Mouse (Mus musculus): Measurements from ENCODE around the gene Ttl. TPM values are rescaled to one million over a fixed set of nuclear protein-coding genes. Genes with fewer than 3 reads are reported as not detected.

Ttl gene
- polyA plus RNA-seq, 1 experiment: 14.0 TPM

DNA sequence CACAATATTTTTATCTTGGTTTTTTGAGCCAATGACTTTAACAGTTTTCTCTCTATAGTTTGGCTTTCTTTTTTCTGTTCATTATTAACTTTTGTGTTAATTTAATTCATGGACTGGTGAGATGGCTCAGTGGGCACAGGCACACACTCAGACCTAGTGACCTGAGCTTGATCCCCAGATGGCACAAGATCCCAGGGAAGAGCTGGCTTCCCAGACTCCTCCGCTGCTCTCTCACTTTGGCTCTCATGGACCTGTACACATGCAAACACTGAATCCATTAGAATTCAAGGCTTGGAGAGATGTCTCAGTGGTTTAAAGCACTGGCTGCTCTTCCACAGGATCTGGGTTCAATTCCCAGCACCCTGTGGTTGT is 50.6 kb downstream of the Ttl start:
- Histone ChIP-seq H3K27ac (replicated peaks; ENCODE audit: low read depth, low read length) (no peak overlapping the region), H3K4me3 (ENCODE audit: insufficient read depth, low read depth, low read length) (no peak overlapping the region), H3K4me1 (ENCODE audit: control insufficient read depth, insufficient read depth, insufficient read length, low read length) (no peaks in the 10 kb centered on the region)

DNA sequence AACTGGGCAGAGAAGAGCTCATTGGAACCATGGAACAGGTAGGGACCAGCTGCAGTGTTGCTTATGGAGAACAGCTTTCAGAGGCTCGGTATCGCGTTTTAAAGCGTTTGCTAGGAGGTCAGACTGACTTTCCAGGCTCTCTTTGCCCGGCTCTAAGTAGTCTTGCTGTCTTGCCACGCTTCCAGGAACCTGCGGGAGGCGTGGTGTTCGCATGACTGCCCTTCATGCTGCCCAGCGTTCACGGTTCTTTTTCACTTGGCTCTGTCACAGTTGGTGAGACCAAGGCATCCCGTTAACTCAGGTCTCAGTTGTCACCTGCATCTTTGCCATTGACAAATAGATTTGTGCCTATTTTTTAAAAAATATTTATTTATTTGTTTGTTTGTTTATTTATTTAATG is 52.3 kb downstream of the Ttl start:
- Histone ChIP-seq H3K27ac (replicated peaks; ENCODE audit: low read depth, low read length) (no peak overlapping the region), H3K4me3 (ENCODE audit: insufficient read depth, low read depth, low read length) (no peak overlapping the region), H3K4me1 (ENCODE audit: control insufficient read depth, insufficient read depth, insufficient read length, low read length) (no peaks in the 10 kb centered on the region)

DNA sequence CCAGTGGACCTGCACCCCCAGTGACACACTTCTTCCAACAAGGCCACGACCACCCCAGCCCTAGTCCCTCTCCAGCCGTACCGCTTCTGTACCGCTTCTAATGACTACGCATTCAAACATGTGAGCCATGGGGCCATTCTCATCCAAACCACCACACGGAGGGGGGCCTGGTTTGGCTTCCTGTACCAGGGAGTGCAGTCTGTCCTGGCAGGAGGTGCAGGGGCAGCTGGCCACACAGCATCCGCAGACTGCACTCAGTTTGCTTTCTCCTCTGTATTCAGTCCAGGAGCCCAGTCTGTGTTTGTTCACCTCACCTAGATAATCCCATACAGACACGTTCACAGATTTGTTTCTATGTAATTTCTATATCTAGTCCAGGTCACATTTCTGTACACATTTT is 56.2 kb downstream of the Ttl start:
- H3K4me3 ChIP-seq (ENCODE audit: insufficient read depth, low read depth, low read length): no peak overlapping the region
- no peaks in the 10 kb centered on the region for H3K4me1 ChIP-seq (ENCODE audit: control insufficient read depth, insufficient read depth, insufficient read length, low read length)
- no peak overlapping the region for H3K27ac ChIP-seq (replicated peaks; ENCODE audit: low read depth, low read length)

DNA sequence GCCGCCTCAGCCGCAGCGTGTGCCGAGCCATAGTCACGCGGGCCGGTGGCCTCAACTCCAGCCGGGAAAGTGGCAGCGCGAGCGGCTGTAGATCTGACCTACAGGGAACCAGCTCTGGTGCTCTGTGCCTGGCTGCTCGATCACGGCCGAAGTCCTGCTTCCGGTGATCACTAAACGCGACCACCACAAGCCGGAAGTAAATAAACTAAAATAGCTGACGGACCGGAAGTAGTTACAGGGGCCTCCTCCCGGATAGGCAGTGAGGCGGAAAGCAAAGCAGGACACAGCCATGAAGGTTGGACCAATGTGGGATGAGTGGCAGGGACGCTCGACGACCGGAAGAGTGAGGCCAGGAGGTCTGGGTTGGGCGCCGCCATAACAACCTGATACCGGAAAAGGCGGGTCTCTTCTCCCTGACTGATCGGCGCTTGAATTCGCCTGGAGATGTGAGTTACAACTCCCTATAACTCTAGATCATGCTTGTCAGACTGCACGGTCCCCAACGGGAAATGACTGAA is 63.7 kb downstream of the Ttl start, which contains the start of gene Chchd5:
Chchd5 (plus strand) TSS at position 289 of the 518 bp plus-strand sequence.
- Histone ChIP-seq H3K27ac (replicated peaks; ENCODE audit: low read depth, low read length) (peak within 1 kb of the TSS; percentile 86), H3K4me3 (ENCODE audit: insufficient read depth, low read depth, low read length) (peak within 1 kb of the TSS; percentile 80), H3K4me1 (ENCODE audit: control insufficient read depth, insufficient read depth, insufficient read length, low read length) (peaks cover 11% of the 10 kb centered on the region)

DNA sequence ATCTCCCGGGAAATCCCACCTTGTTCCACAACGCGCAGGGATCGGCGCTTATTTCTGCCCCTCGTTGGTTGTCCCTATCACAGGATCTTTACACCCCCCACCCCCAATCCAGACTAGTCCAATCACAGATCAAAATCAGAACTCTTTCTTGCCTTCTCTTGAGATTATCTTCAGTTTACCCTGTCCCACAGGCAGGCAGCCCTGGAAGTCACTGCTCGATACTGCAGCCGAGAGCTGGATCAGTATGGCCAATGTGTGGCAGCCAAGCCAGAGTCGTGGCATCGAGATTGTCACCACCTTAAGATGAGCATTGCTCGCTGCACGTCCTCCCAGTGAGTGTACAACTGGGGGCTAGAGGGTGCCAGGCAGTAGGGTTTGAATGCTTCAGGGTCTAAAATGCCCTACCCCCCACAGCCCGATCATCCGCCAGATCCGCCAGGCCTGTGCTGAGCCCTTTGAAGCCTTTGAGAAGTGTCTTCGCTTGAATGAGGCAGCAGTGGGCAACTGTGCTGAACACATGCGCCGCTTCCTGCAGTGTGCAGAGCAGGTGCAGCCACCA is 64.3 kb downstream of the Ttl start:
- Histone ChIP-seq H3K27ac (replicated peaks; ENCODE audit: low read depth, low read length) (peak overlapping the region; percentile 71), H3K4me3 (ENCODE audit: insufficient read depth, low read depth, low read length) (peak overlapping the region; percentile 80), H3K4me1 (ENCODE audit: control insufficient read depth, insufficient read depth, insufficient read length, low read length) (peaks cover 11% of the 10 kb centered on the region)

DNA sequence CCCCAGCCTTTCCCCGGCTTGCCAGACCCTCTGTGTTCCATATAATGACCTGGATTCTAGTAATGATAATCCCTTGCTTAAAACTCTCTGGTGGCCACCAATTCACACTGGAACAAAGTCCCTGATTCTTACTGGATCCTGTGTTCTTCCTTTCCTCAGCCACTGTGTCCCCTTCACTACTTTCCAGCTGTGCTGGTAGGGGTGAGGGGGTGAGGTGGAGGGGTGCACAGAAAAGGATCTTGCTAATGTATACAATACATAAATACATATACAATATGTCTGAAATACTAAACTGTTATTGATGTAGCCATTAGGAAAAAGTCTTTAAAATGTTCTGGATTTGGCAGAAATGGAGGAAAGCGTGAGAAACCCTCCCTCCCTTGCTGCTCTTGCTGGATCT is 65.0 kb downstream of the Ttl start:
- Histone ChIP-seq H3K4me1 (ENCODE audit: control insufficient read depth, insufficient read depth, insufficient read length, low read length) (peaks cover 11% of the 10 kb centered on the region), H3K27ac (replicated peaks; ENCODE audit: low read depth, low read length) (no peak overlapping the region), H3K4me3 (ENCODE audit: insufficient read depth, low read depth, low read length) (0 out of 2 replicates have a peak overlapping the region, but pooled peaks have one; percentile 80)

DNA sequence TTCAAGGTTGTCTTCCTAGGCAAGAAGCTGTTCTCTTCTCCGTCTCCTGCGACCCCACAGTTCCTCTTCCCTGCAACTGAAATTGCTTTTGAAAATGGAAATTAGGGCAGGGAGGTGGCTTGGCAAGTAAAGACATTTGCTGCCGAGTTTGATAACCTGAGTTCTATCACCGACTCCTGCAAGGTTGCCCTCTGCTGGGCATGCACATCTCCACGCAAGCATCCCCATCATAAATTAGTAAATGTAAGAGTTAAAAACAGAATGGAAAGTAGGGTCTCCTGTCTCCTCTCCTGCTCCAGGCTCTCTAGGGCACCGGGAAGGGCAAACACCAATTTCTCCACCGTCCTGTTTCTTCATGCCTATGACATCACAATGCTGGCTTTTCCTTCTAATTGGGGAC is 66.5 kb downstream of the Ttl start:
- Histone ChIP-seq H3K4me1 (ENCODE audit: control insufficient read depth, insufficient read depth, insufficient read length, low read length) (peaks cover 11% of the 10 kb centered on the region), H3K4me3 (ENCODE audit: insufficient read depth, low read depth, low read length) (no peak overlapping the region), H3K27ac (replicated peaks; ENCODE audit: low read depth, low read length) (no peak overlapping the region)

DNA sequence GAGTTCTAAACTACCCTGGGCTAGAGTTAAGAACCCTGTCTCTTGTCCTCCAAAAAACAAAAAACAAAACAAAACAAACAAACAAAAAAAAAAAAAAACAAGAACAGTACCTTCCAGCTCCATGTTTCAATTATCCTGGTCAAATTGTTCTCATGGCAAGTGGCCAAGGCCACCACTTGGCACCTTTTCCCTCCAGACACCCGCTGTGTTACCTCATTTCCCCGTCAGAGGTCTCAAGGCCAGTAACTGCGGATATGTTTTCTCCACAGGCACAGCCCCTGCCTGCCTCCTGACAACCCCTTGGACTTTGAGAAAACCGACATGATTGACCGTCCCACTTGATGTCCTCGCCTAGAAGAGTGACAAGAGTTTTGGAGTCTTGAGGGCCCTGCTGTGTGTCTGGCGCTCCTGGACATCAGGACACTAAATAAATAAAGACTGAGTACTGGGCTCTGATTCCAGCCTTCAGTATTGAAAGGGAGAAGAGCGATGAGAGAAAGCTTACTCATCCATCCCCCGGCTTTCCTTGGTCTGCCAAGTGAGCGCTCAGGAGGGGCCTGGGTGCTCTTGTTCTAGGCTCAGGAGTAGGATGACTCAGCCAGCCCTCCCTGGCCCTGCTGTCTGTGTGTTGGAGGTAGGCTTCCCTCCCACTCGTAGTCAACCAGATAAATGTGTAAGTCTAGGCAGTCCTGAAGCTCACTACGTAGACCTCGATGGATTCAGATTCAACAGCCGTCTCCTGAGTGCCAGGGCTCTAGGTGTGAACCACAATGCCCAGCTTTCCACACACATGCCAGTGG is 67.5 kb downstream of the Ttl start:
- no peak overlapping the region for H3K27ac ChIP-seq (replicated peaks; ENCODE audit: low read depth, low read length)
- no peak overlapping the region for H3K4me3 ChIP-seq (ENCODE audit: insufficient read depth, low read depth, low read length)
- H3K4me1 ChIP-seq (ENCODE audit: control insufficient read depth, insufficient read depth, insufficient read length, low read length): peaks cover 11% of the 10 kb centered on the region

DNA sequence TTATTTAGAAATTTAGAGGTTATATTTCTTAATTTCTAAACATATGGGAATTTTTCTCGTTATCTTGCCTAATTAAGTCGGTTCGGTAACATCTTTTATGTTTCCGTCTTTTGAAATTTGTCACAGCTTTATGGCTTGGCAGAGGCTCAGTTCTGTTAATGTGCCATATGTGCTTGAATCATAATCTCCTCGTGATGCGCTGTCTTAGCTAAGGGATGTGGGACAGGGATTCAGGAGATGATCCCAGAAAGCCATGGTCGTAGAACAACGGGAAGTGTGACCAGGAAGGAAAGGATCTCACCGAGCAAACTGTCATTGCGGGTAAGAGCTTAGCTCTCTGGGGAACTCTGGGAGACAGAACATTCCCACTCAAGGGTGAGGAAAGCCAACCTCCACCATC is 74.2 kb downstream of the Ttl start:
- Histone ChIP-seq H3K27ac (replicated peaks; ENCODE audit: low read depth, low read length) (no peak overlapping the region), H3K4me1 (ENCODE audit: control insufficient read depth, insufficient read depth, insufficient read length, low read length) (no peaks in the 10 kb centered on the region)

More for the DNA sequence above, 74.2 kb downstream of the Ttl start:
- no peak overlapping the region for H3K4me3 ChIP-seq (ENCODE audit: insufficient read depth, low read depth, low read length)

Other genes starting within 250 kb of the Ttl start
- 12.9 and 13.7 TPM in 2 replicates for gene Tmem87b, start 247.8 kb upstream of the Ttl start, polyA plus RNA-seq (2012; ENCODE audit: insufficient read depth, insufficient read length, missing spikeins)
- gene Fbln7, start 203.0 kb upstream of the Ttl start, polyA plus RNA-seq (2012; ENCODE audit: insufficient read depth, insufficient read length, missing spikeins): 1.7 and 2.5 TPM in 2 replicates
- 5.8 and 8.0 TPM in 2 replicates for gene Zc3h8, start 121.9 kb upstream of the Ttl start, polyA plus RNA-seq (2012; ENCODE audit: insufficient read depth, insufficient read length, missing spikeins)
- gene Zc3h6, start 98.5 kb upstream of the Ttl start, polyA plus RNA-seq (2012; ENCODE audit: insufficient read depth, insufficient read length, missing spikeins): 3.1 and 4.1 TPM in 2 replicates
- gene Gm10762, start 98.2 kb upstream of the Ttl start, polyA plus RNA-seq (2012; ENCODE audit: insufficient read depth, insufficient read length, missing spikeins): 13.5 and 22.9 TPM in 2 replicates
- 0.25 TPM in 1 of 2 replicates, not detected in the other for gene Vinac1, start 17.8 kb upstream of the Ttl start, polyA plus RNA-seq (2012; ENCODE audit: insufficient read depth, insufficient read length, missing spikeins)
- 2.7 and 3.5 TPM in 2 replicates for gene Polr1b, start 35.1 kb downstream of the Ttl start, polyA plus RNA-seq (2012; ENCODE audit: insufficient read depth, insufficient read length, missing spikeins)
- 19.6 and 20.1 TPM in 2 replicates for gene Chchd5, start 63.8 kb downstream of the Ttl start, polyA plus RNA-seq (2012; ENCODE audit: insufficient read depth, insufficient read length, missing spikeins)
- 5.6 and 7.3 TPM in 2 replicates for gene Slc20a1, start 132.8 kb downstream of the Ttl start, polyA plus RNA-seq (2012; ENCODE audit: insufficient read depth, insufficient read length, missing spikeins)
- 0.38 TPM in 1 of 2 replicates, not detected in the other for gene Ckap2l, start 231.3 kb downstream of the Ttl start, polyA plus RNA-seq (2012; ENCODE audit: insufficient read depth, insufficient read length, missing spikeins)
- gene Il1a, start 244.0 kb downstream of the Ttl start, polyA plus RNA-seq (2012; ENCODE audit: insufficient read depth, insufficient read length, missing spikeins): not detected in 2 replicates